Mouse (Mus musculus): ENCODE data around the gene Afg1l.

DNA sequence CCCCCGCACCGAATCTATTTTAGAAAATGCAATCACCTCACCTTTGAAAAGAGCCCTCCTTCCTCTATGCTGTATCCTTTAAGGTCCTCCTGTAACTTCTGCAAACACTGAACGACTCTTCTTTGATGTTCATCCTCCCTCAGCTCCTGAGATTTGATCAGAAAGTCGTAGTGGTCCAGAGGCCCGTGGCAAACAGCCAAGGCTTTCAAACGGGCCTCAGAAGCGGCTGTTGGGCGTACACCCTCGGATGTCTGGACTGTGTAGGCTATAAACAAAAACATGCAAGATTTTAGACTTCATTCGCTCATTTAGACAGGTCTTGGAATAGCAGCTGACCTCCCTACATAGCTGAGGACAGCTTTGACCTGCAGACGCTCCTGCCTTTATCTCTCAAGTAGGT lies 24.1 kb downstream of the Afg1l start:
- no peak for TF ChIP-seq POLR2A (IDR thresholded peaks at IDR 0.05; ENCODE audit: borderline replicate concordance, control insufficient read depth, low read depth, low read length)
- TF ChIP-seq CTCF (IDR thresholded peaks at IDR 0.05; ENCODE audit: control insufficient read depth, insufficient read depth, low read length), result no peak
